Mouse (Mus musculus) bone marrow macrophage, adult 2 months (primary cell): Measurements from ENCODE around the gene Rrp36. TPM values are rescaled to one million over a fixed set of nuclear protein-coding genes. Genes with fewer than 3 reads are reported as not detected.

Source experiments
- H3K27ac ChIP-seq: 2 replicates; pipeline ENCODE4 v1.5.1; 2012; ENCODE audit warnings: low read depth, low read length; ENCODE audit not compliant: insufficient read depth
- H3K4me1 ChIP-seq: 2 replicates; pipeline ENCODE4 v1.6.1; 2012; ENCODE audit warnings: low read length; ENCODE audit not compliant: control insufficient read depth, insufficient read depth
- H3K4me3 ChIP-seq: 2 replicates; pipeline ENCODE4 v1.5.1; 2012; ENCODE audit warnings: mild to moderate bottlenecking, low read length, moderate library complexity; ENCODE audit not compliant: insufficient read depth
- CTCF ChIP-seq: IDR thresholded peaks from 2 replicates; pipeline ENCODE4 v1.5.1; 2012; ENCODE audit warnings: low read depth, mild to moderate bottlenecking, low read length, moderate library complexity
- POLR2A ChIP-seq: IDR thresholded peaks from 2 replicates; pipeline ENCODE4 v1.6.1; 2012; ENCODE audit warnings: mild to moderate bottlenecking, low read depth, low read length, borderline replicate concordance
- polyA plus RNA-seq: library from polyadenylated mRNA; stranded (reverse); fragments of >200 nt; gene quantifications from 2 replicates; pipeline ENCODE4 v1.2.4, GENCODE M21; 2012; ENCODE audit not compliant: missing spikeins, insufficient read depth, insufficient read length

Gene Rrp36
- polyA plus RNA-seq, 1 experiment = 27.7 TPM

DNA sequence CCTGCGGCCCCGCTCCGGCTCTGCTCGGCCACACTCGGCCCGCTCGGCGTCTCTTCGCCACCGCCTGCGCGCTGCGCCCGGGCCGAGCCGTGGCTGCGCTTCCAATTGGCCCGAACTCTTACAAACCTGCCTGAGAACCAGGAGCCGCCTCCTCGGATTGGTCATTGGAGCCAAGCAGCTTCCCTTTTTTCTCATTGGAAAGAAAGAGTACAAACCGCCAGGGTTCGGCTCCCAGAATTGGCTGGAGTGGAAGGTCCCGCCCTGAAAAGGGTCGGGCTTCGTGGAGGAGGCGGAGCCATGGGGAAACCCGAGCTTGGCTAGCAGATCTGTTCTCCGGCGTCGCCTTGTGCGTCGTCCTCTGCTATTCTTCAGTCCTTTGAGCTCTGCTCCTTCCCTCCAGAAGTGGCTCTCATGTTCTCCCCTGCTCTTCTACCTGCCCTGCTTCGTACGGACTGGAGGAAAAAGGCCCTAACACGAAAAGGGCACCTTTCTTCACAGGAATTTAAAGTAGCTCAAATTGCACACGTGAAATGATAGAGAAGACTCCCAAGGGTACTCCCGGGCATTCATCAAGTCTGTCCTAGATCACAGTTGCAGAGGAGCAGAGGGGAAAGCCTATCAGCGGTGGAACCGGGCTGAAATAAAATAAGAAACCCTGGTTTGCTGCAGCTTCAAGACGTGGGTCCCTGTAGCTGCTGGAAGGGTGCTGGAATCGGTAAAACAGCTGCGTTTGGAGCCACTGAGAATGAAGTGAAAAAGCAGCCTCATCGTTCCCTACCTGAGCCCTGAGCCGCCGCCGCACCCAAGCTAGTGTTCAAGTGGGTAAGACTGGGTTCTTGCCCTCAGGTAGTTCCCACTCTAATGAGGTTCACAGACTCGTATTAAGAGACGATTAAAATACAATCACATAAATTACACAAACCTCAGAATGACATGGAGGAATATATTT lies 31.0 kb upstream of the Rrp36 start, which contains the start of gene Ppp2r5d:
Ppp2r5d (minus strand) TSS at position 225 of the 949 bp plus-strand sequence.
- H3K4me1 ChIP-seq = peaks cover 9% of the 10 kb centered on the region
- H3K27ac ChIP-seq = peak within 1 kb of the TSS; percentile 25
- TF ChIP-seq CTCF = no peak
- peak within 1 kb of the TSS; percentile 76 for H3K4me3 ChIP-seq

DNA sequence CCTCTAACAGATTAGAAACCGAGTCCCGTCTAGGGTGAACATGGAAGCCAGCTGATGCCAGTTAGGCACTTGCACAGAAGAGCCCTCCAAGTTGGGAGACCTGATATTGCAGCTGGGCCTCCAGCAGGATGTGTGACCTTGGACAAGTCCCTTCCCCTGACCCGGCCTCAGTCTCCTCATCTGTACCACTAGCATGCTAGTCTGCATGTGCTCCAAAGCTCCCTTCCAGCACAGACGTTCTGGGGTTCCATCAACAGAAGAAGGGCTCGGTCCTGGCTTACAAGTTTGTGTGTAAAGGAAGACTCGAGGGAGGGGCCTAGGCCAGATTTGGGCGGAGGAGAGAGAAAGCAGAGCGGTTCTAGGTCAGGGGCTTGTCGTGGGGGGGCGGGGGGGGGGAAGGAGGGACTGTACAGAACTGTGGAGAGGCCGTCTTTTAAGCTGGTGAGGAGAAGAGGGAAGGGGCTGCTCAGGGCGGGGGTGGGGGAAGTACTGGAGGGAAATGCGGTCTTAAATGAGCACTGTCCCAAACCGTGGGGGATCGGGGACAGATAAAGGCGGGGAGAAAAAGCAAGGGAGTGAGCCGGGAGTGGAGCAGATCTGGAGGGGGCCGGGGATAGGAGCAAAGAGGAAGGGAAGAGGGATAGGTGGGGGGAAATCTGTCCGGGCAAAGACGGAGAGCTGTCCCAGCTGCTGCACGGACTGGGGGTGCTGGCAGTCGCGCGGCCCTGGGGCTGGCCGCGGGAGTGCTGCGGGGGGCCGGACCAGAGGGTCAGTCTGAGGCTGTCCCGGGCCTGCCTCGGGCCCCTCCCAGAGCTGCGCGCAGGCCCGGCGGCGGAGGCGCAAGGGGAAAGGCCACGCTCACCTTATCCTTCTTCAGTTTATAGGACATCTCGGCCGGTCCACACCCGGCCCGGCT lies 30.1 kb upstream of the Rrp36 start:
- H3K27ac ChIP-seq = peak overlapping the region; percentile 25
- H3K4me3 ChIP-seq = peak overlapping the region; percentile 76
- peaks cover 9% of the 10 kb centered on the region for H3K4me1 ChIP-seq
- TF ChIP-seq CTCF (no peak), POLR2A (no peak)

DNA sequence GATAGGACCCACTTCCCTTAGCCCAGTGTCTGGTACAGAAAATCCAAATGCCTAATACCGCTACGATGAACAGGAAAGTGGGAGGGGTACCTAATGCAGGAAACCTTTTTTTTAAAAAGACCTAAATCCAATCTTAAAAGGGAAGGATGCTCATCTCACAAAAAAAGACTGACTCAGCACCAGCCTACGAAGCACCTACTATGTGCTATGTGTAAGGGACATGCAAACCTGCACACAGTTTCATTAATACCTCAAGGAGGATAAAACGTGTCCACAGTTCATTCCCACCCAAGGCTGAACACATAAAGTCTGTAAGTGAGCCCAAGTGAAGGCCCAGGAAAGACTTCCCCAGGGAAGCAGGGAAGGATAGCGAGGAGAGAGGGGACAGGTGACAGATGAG lies 28.4 kb upstream of the Rrp36 start:
- TF ChIP-seq POLR2A = no peak
- no peak for TF ChIP-seq CTCF
- Histone ChIP-seq H3K4me1 (peaks cover 9% of the 10 kb centered on the region), H3K4me3 (no peak overlapping the region), H3K27ac (no peak overlapping the region)

GRCm38 (mm10) chr17:46702100-46702499 lies 27.9 kb upstream of the Rrp36 start:
- Histone ChIP-seq H3K27ac (no peak overlapping the region), H3K4me3 (no peak overlapping the region), H3K4me1 (peaks cover 9% of the 10 kb centered on the region)
- TF ChIP-seq POLR2A (no peak), CTCF (no peak)

DNA sequence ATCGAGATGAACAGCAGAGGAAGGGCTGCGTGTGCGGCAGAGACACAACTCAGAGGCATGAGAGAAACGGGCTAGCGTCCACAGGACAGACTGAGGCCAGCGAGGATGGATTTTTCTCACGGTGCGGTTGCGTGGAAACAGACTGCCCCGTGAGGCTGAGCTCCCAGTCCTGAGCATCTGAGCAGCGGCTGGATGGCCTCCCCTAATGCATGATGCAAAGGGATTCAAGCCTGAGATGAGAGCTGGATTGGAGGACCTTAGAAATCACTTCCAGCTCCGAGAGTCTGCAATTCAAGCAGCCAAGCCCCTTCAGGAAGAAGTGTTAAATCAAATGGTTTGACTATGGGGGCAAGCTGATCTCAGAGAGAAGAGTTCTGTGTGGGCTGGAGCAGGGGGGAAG lies 27.3 kb upstream of the Rrp36 start:
- Histone ChIP-seq H3K27ac (no peak overlapping the region), H3K4me1 (peaks cover 9% of the 10 kb centered on the region), H3K4me3 (no peak overlapping the region)
- TF ChIP-seq POLR2A = no peak
- TF ChIP-seq CTCF = no peak

DNA sequence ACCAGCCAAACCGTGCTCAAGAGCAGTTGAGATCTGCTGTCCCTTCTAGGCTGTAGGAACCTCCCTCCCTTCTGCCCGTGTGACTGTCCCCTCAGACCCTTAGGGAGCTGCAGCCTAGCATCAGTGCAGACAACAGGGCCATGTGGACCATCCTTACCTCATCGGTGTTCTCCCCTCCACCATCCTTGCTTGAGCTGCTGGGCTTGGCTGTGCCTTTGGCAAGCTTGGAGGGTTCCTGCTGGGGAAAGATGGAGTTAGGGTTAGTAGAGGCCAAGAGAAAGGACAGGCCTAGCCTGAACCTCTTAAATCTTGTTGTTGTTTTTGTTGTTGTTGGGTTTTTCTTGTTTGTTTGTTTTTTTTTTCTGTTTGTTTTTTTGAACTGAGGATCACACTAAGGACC lies 25.8 kb upstream of the Rrp36 start:
- TF ChIP-seq CTCF = no peak
- H3K4me3 ChIP-seq = no peak overlapping the region
- peaks cover 7% of the 10 kb centered on the region for H3K4me1 ChIP-seq
- H3K27ac ChIP-seq = no peak overlapping the region

GRCm38 (mm10) chr17:46699245-46699644 lies 25.1 kb upstream of the Rrp36 start:
- Histone ChIP-seq H3K4me1 (peaks cover 7% of the 10 kb centered on the region), H3K4me3 (no peak overlapping the region), H3K27ac (no peak overlapping the region)
- no peak for TF ChIP-seq CTCF
- no peak for TF ChIP-seq POLR2A

DNA sequence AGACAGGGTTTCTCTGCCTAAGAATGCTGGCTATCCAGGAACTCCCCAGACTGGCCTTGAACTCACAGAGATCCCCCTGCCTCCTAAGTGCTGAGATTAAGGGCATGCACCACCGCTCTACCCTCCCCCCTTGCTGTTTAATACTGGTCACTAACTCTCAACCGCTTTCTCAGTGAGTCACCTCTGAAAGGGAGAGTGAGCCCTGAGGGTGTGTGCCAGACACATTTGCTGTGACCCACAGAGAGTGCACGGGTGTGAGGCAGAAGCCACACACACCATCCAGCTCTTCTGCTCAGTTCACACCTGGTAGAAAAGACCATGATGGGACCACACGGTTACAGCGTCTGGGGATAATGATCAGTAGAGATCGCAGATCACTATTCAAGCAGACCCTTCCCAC lies 24.4 kb upstream of the Rrp36 start:
- H3K27ac ChIP-seq = no peak overlapping the region
- peaks cover 2% of the 10 kb centered on the region for H3K4me1 ChIP-seq
- TF ChIP-seq CTCF = no peak
- no peak for TF ChIP-seq POLR2A

DNA sequence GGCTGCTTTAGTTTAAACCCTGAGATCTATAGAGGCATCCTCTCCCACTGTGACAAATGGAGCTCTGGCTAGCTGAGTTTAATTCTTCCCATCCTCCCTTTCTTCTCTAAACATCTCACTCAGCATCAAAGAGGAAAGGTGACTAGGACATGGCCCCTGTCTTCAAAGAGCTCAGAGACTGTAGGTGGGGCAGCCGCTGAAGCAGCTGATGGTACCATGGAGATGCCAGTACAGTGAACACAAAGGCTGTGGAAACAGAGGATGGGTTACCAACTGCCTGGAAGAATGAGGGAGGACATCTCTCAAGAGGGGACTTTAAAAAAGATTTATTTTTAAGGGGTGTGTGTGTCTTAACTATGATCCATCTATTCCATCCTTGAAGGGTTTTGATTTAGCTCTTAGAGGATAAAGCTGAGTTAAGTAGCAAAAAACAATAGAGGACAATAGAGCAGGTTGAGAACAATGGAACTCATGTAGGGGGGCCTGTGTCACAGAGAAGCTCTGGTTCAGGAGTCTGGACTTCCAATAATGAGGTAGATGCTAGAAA lies 20.4 kb upstream of the Rrp36 start:
- TF ChIP-seq CTCF (no peak), POLR2A (no peak)
- Histone ChIP-seq H3K4me3 (no peak overlapping the region), H3K27ac (no peak overlapping the region), H3K4me1 (no peaks in the 10 kb centered on the region)

More for the DNA sequence above, 24.4 kb upstream of the Rrp36 start:
- H3K4me3 ChIP-seq = no peak overlapping the region
